Mouse (Mus musculus) E14TG2a.4 (cell line): Measurements from ENCODE around the gene Ldlrad2.

Experiments used
- CTCF ChIP-seq: conservative IDR thresholded peaks from 2 replicates; pipeline ENCODE4 v1.5.1; 2014; ENCODE audit warnings: low read length
- NANOG ChIP-seq: IDR thresholded peaks from 2 replicates; pipeline ENCODE4 v1.6.1; 2014; ENCODE audit warnings: borderline replicate concordance, low read length, mixed read lengths

DNA sequence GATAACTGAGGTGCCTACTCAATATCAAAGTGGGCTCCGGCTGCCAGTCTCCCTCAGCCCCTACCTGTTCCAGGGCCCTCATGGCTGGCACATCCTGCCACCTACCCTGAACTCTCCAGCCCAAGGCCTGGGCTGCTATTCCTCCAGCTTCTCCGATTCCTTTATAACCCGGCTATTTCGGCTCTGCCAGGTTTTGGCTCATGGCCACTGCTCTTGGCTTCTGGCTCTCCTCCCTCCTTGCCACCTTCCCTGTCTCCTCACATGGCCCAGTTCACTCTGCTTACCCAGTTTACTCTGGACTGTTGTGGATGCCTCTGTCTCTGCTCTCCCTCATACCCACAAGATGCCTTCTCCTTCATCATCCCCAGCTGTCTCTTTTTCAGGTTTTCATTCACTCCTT, 16.6 kb upstream of the Ldlrad2 start:
- no peak for TF ChIP-seq CTCF
- TF ChIP-seq NANOG: no peak
